Mouse (Mus musculus) midbrain, embryonic 16.5 days (tissue): Measurements from ENCODE around the gene Nfkbiz. TPM values are rescaled to one million over a fixed set of nuclear protein-coding genes. Genes with fewer than 3 reads are reported as not detected.

Source experiments
- ATAC-seq: fragments of 200-750 bp; cut with Nextera tagmentation; 2 replicates; pipeline ENCODE4 v1.8.0; 2017; ENCODE audit warnings: moderate TSS enrichment
- H3K27ac ChIP-seq: fragments of 300-500 bp; sonication (generic); 2 replicates; pipeline ENCODE4 v1.5.1; 2014; ENCODE audit warnings: mild to moderate bottlenecking, low read length, mixed read lengths
- H3K27me3 ChIP-seq: fragments of 300-500 bp; sonication (generic); 2 replicates; pipeline ENCODE4 v1.6.1; 2014; ENCODE audit warnings: low read depth, low read length, mixed read lengths; ENCODE audit not compliant: control insufficient read depth, insufficient read depth
- H3K36me3 ChIP-seq: fragments of 300-500 bp; sonication (generic); 2 replicates; pipeline ENCODE4 v1.6.1; 2014; ENCODE audit warnings: mild to moderate bottlenecking, low read length, moderate library complexity, mixed read lengths; ENCODE audit not compliant: control insufficient read depth, insufficient read depth
- H3K4me1 ChIP-seq: fragments of 300-500 bp; sonication (generic); 2 replicates; pipeline ENCODE4 v1.6.1; 2014; ENCODE audit warnings: mild to moderate bottlenecking, low read length, mixed read lengths; ENCODE audit not compliant: control insufficient read depth, insufficient read depth
- H3K4me2 ChIP-seq: fragments of 300-500 bp; sonication (generic); 2 replicates; pipeline ENCODE4 v1.6.1; 2014; ENCODE audit warnings: mild to moderate bottlenecking, low read length, mixed read lengths
- H3K4me3 ChIP-seq: fragments of 300-500 bp; sonication (generic); 2 replicates; pipeline ENCODE4 v1.5.1; 2014; ENCODE audit warnings: low read depth, mild to moderate bottlenecking, low read length, moderate library complexity, mixed read lengths
- H3K9ac ChIP-seq: fragments of 300-500 bp; sonication (generic); 2 replicates; pipeline ENCODE4 v1.6.1; 2014; ENCODE audit warnings: low read depth, low read length, mixed read lengths
- H3K9me3 ChIP-seq: fragments of 300-500 bp; sonication (generic); replicated peaks from 2 replicates; pipeline ENCODE4 v1.6.1; 2014; ENCODE audit warnings: mild to moderate bottlenecking, low read length, mixed read lengths; ENCODE audit not compliant: control insufficient read depth, poor library complexity, severe bottlenecking
- WGBS: fragments of 180-500 bp; shearing (Covaris S2); extraction: QIAGEN DNeasy Blood & Tissue Kit; methylation state at CpG from one replicate; pipeline ENCODE4 v1.1.7; 2014; 5-methylcytosine and 5-hydroxymethylcytosine counted together
- polyA plus RNA-seq: library from polyadenylated mRNA; unstranded; fragments of >200 nt; fragmentation: Nextera tagmentation; extraction: Ambion mirVana; gene quantifications from 2 replicates; pipeline ENCODE4 v1.2.1, GENCODE M21; 2015

The Nfkbiz gene
- polyA plus RNA-seq, 1 experiment from 2014 or later = 1.3 TPM

DNA sequence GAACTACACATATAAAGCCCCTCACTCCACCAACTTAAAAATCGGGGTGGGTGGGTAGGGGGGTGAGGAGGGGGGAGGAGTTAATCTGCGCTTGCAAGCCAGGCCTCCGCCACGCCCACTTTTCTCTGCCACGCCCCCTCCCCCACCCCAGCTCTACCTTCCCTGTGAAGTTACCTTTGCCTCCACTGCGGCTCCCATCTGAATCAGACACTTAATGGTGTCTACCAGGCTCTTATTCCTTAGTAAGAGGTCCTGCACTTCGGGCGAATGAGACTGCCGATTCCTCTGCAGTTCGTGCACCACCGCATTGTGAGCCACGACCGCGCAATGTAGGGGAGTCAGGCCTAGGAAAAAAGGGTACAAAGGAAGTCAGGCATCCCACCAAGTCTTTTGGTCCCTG, 23.2 kb downstream of the Nfkbiz start:
- Histone ChIP-seq H3K9me3 (no peaks in the 10 kb centered on the region; the same call in 1 of the 2 replicates), H3K27me3 (no peaks in the 10 kb centered on the region), H3K4me1 (peaks cover 5% of the 10 kb centered on the region; the same call in 1 of the 2 replicates), H3K4me3 (no peak overlapping the region), H3K9ac (no peak overlapping the region), H3K36me3 (peaks cover 18% of the 10 kb centered on the region), H3K27ac (no peak overlapping the region), H3K4me2 (no peak overlapping the region)
- ATAC-seq = no peak
- WGBS = 84% methylated on average over 14 of the region's 14 CpGs

GRCm38 (mm10) chr16:55814686-55815085, 24.0 kb downstream of the Nfkbiz start:
- H3K36me3 ChIP-seq = peaks cover 18% of the 10 kb centered on the region
- 97% methylated on average over 6 of the region's 6 CpGs for WGBS

DNA sequence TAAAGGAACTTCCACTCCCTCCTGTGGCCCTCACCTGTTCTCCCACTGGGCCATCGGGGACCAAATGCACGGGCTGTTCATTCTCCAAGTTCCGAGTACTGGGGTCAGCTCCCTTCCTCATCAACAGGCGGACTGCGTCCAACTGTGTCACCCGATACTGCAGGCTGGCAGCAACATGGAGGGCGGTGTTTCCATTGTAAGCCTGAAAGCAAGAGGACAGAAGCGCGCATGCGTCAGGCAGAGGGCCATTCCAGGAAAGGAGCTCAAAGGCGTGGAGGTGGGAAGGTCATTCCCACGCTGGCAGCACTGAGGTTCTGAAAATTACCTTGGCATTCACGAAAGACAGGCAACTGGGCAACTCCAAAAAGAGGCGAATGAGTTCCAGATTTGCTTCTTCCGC, 24.8 kb downstream of the Nfkbiz start:
- no peaks in the 10 kb centered on the region; the same call in 1 of the 2 replicates for H3K9me3 ChIP-seq
- H3K27me3 ChIP-seq = no peaks in the 10 kb centered on the region
- no peaks in the 10 kb centered on the region for H3K4me1 ChIP-seq
- peaks cover 18% of the 10 kb centered on the region for H3K36me3 ChIP-seq
- H3K27ac ChIP-seq = no peak overlapping the region
- H3K9ac ChIP-seq = no peak overlapping the region
- H3K4me3 ChIP-seq = no peak overlapping the region
- no peak overlapping the region for H3K4me2 ChIP-seq
- WGBS = 89% methylated on average over 15 of the region's 15 CpGs
- no peak for ATAC-seq

More at GRCm38 (mm10) chr16:55814686-55815085, 24.0 kb downstream of the Nfkbiz start:
- H3K27ac ChIP-seq = no peak overlapping the region
- H3K4me2 ChIP-seq = no peak overlapping the region
- no peaks in the 10 kb centered on the region for H3K27me3 ChIP-seq
- H3K4me1 ChIP-seq = peaks cover 3% of the 10 kb centered on the region; the same call in 1 of the 2 replicates
- ATAC-seq = no peak
- H3K9me3 ChIP-seq = no peaks in the 10 kb centered on the region; the same call in 1 of the 2 replicates
- H3K4me3 ChIP-seq = no peak overlapping the region
- no peak overlapping the region for H3K9ac ChIP-seq

GRCm38 (mm10) chr16:55811792-55812191, 26.9 kb downstream of the Nfkbiz start:
- Histone ChIP-seq H3K27me3 (no peaks in the 10 kb centered on the region), H3K4me3 (no peak overlapping the region), H3K36me3 (peaks cover 18% of the 10 kb centered on the region), H3K4me1 (no peaks in the 10 kb centered on the region), H3K4me2 (no peak overlapping the region), H3K9ac (no peak overlapping the region), H3K9me3 (no peaks in the 10 kb centered on the region; the same call in 1 of the 2 replicates), H3K27ac (no peak overlapping the region)
- 89% methylated on average over 6 of the region's 6 CpGs for WGBS
- no peak for ATAC-seq

DNA sequence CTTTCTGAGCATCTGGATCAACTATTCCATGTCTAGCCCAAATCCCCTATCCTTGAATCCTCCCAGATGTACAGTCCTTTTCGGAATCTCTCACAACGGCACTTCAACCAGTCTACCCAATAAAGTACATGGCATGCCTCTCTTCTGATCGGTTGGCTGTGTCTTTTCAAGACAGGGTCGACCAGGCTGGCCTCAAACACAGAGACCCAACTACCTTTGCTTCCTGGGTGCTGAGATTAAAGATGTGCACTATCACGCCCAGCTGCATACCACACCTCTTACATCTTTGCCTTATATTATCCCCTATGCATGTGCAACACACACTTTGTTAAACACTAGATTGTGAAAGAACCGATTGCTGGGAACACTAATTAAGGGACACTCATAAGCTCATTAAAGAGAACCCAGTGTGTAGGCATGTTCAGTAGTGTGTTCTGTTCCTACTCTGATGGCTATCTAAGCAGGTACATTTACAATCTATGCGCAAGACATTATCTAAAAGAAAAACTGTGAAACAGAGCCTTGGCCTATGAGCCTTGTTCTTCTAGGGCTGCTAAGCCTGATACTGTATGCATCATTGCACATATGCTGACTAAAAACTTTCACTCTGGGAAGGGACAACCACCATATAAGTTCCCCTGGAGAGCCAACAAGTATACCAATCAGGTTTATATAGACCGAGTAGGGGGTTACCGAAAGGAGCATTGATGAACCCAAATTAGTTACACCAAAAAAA, 28.8 kb downstream of the Nfkbiz start:
- ATAC-seq = no peak
- H3K4me1 ChIP-seq = no peaks in the 10 kb centered on the region
- H3K4me2 ChIP-seq = no peak overlapping the region
- H3K4me3 ChIP-seq = no peak overlapping the region
- H3K27me3 ChIP-seq = no peaks in the 10 kb centered on the region
- H3K36me3 ChIP-seq = peaks cover 8% of the 10 kb centered on the region
- no peak overlapping the region for H3K27ac ChIP-seq
- H3K9ac ChIP-seq = no peak overlapping the region
- no peaks in the 10 kb centered on the region for H3K9me3 ChIP-seq
- 95% methylated on average over 9 of the region's 9 CpGs for WGBS

DNA sequence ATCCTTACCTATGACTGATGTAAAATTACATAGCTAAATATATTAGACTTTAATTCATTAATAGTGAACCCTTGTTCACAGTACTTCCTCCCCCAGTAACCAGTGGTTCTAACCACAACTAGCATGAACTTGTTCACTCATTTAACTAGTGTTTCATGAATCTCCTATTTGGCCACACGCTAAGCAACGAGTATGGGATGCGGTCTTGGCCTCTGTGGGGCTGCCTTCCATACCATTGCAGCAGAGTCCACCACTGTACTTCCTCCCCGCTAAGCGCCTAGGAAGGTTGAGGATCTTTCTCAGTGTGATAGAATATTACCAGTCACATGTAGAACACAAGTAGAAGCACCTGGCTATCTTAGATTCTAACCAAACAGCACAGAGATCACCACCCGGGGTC, 29.4 kb downstream of the Nfkbiz start:
- no peaks in the 10 kb centered on the region for H3K27me3 ChIP-seq
- ATAC-seq = no peak

GRCm38 (mm10) chr16:55807505-55807932, 31.2 kb downstream of the Nfkbiz start:
- Histone ChIP-seq H3K4me2 (no peak overlapping the region), H3K27me3 (no peaks in the 10 kb centered on the region), H3K9ac (no peak overlapping the region), H3K4me1 (no peaks in the 10 kb centered on the region), H3K27ac (no peak overlapping the region), H3K4me3 (no peak overlapping the region), H3K36me3 (0 out of 2 replicates have a peak, but pooled peaks cover 2% of the 10 kb centered on the region), H3K9me3 (no peaks in the 10 kb centered on the region)
- 40% methylated on average over 6 of the region's 6 CpGs for WGBS
- no peak for ATAC-seq

More for the DNA sequence above, 29.4 kb downstream of the Nfkbiz start:
- no peak overlapping the region for H3K4me3 ChIP-seq
- H3K27ac ChIP-seq = no peak overlapping the region
- H3K4me1 ChIP-seq = no peaks in the 10 kb centered on the region
- H3K9ac ChIP-seq = no peak overlapping the region
- 0 out of 2 replicates have a peak, but pooled peaks cover 6% of the 10 kb centered on the region for H3K36me3 ChIP-seq
- 92% methylated on average over 6 of the region's 6 CpGs for WGBS
- no peaks in the 10 kb centered on the region for H3K9me3 ChIP-seq
- H3K4me2 ChIP-seq = no peak overlapping the region

- Histone ChIP-seq H3K36me3 (no peaks in the 10 kb centered on the region), H3K4me3 (no peak overlapping the region), H3K9ac (no peak overlapping the region), H3K4me2 (no peak overlapping the region), H3K4me1 (no peaks in the 10 kb centered on the region), H3K27me3 (no peaks in the 10 kb centered on the region), H3K9me3 (no peaks in the 10 kb centered on the region), H3K27ac (no peak overlapping the region)
- no peak for ATAC-seq
- 100% methylated on average over 1 of the region's 1 CpGs for WGBS
Observed at GRCm38 (mm10) chr16:55804799-55805198, 33.9 kb downstream of the Nfkbiz start.

DNA sequence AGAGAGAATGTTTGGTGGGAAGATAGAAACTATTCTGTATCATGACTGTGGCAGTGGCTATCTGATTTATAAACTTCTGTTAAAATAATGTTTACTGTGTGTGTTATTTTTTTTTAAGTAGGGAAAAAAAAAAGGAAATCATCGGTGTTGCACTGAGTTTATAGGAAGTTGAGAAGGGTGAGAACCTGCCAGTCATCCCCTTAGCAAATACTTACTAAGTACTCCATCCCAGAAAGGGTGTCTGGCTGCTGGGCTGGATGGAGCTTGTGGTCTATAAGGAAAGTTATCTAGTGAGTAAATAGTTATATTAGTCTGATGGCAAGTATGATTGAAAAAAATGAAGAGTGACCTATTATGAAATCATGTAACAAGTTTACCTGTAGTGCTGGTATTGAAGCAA, 37.1 kb downstream of the Nfkbiz start:
- H3K4me3 ChIP-seq = no peak overlapping the region

More for the DNA sequence above, 37.1 kb downstream of the Nfkbiz start:
- Histone ChIP-seq H3K9ac (no peak overlapping the region), H3K36me3 (no peaks in the 10 kb centered on the region), H3K27ac (no peak overlapping the region), H3K27me3 (no peaks in the 10 kb centered on the region), H3K4me2 (no peak overlapping the region), H3K4me1 (no peaks in the 10 kb centered on the region), H3K9me3 (no peaks in the 10 kb centered on the region)
- 83% methylated on average over 1 of the region's 1 CpGs for WGBS
- ATAC-seq = no peak
